Mouse (Mus musculus): ENCODE data around the gene Maml3. TPM values are rescaled to one million over a fixed set of nuclear protein-coding genes. Genes with fewer than 3 reads are reported as not detected.

Gene Maml3
- total and polyA plus RNA-seq, 3 experiments = 0.81 to 1.8 (median 0.98) TPM

DNA sequence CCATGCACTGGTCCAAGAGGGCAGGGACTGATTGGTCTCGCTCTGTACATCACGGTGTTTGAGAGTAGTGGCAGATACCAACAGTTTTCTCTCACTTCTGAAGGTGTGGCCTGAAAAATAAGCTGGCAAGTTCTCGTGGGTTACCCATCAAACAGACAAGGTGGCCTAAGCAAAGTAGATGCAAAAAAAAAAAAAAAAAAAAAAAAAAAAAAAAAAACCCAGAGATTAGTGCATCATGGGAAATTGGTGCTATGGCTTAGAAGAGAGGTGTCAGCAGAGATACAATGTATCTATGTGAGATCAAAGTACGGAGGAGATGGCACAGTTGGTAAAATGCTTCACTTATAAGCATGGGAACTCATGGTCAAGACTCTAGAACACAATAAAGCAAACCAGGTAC, 229.2 kb downstream of the Maml3 start:
- in situ Hi-C loops (cut with MboI; ENCODE audit: low pct_ligation_motif_present, low pct_unique_long_range_greater_than_20kb, low sequenced_read_pairs) = no loop called here
- no peak overlapping the region for H3K4me2 ChIP-seq (ENCODE audit: insufficient read depth, low read depth, poor library complexity, severe bottlenecking)
- H3K27ac ChIP-seq (ENCODE audit: insufficient read depth, low read depth) = no peak overlapping the region
- H3K36me3 ChIP-seq (replicated peaks in 1 of 2; ENCODE audit: control insufficient read depth in 1 of 2, insufficient read depth in 1 of 2, low read length in 1 of 2) = no peaks in the 10 kb centered on the region
- H3K9me3 ChIP-seq (replicated peaks; ENCODE audit: low read length) = no peaks in the 10 kb centered on the region
- H3K9ac ChIP-seq (ENCODE audit: insufficient read depth, low read depth) = no peak overlapping the region
- H3K79me2 ChIP-seq (replicated peaks; ENCODE audit: control insufficient read depth, extremely low read depth, insufficient read depth, poor library complexity, severe bottlenecking) = no peaks in the 10 kb centered on the region
- H3K27me3 ChIP-seq (replicated peaks) = no peaks in the 10 kb centered on the region
- dilution Hi-C loops (cut with MboI; ENCODE audit: extremely low pct_ligation_motif_present, extremely low pct_unique_long_range_greater_than_20kb, low sequenced_read_pairs) = no loop called here
- TF ChIP-seq ZNF384 (IDR thresholded peaks at IDR 0.05; ENCODE audit: low read depth, low read length) (peak; percentile 85), MYC (IDR thresholded peaks at IDR 0.05; ENCODE audit: low read depth, low read length) (no peak)
- H3K4me1 ChIP-seq (ENCODE audit: control insufficient read depth in 1 of 2, insufficient read depth in 2 of 2) = peaks cover 0 to 14% of the 10 kb centered on the region in 2 experiments; a peak in 2 of 4 replicates
- DNase-seq (ENCODE audit: extremely low read depth) = no peak
- H3K4me3 ChIP-seq (replicated peaks in 1 of 3; ENCODE audit: low read depth in 2 of 3, low read length in 2 of 3, poor library complexity in 1 of 3) = no peak overlapping the region

DNA sequence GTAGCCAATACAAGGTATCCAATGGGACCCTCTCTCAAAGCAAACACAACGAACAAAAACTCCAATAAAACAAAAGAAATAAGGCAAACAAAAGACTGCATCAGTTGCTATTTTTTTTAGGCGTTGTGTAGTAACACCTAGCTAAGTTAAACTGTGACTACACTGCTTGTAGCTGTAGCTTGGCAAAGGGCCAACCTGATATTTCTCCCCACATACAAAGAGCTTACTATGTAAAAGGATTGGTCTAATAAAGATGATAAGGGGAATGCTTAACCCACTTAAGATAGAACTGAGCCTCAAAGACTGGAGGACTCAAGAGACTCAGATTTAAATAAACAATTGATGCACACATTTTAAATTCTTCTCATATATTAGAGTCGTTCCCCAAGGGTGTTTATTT, 230.6 kb downstream of the Maml3 start:
- dilution Hi-C loops (cut with MboI; ENCODE audit: extremely low pct_ligation_motif_present, extremely low pct_unique_long_range_greater_than_20kb, low sequenced_read_pairs) (no loop called here), in situ Hi-C loops (cut with MboI; ENCODE audit: low pct_ligation_motif_present, low pct_unique_long_range_greater_than_20kb, low sequenced_read_pairs) (no loop called here)
- Histone ChIP-seq H3K9me3 (replicated peaks; ENCODE audit: low read length) (no peaks in the 10 kb centered on the region), H3K4me2 (ENCODE audit: insufficient read depth, low read depth, poor library complexity, severe bottlenecking) (no peak overlapping the region), H3K9ac (ENCODE audit: insufficient read depth, low read depth) (no peak overlapping the region), H3K36me3 (replicated peaks in 1 of 2; ENCODE audit: control insufficient read depth in 1 of 2, insufficient read depth in 1 of 2, low read length in 1 of 2) (no peaks in the 10 kb centered on the region), H3K27ac (ENCODE audit: insufficient read depth, low read depth) (no peak overlapping the region), H3K27me3 (replicated peaks) (no peaks in the 10 kb centered on the region), H3K79me2 (replicated peaks; ENCODE audit: control insufficient read depth, extremely low read depth, insufficient read depth, poor library complexity, severe bottlenecking) (no peaks in the 10 kb centered on the region), H3K4me3 (replicated peaks in 1 of 3; ENCODE audit: low read depth in 2 of 3, low read length in 2 of 3, poor library complexity in 1 of 3) (no peak overlapping the region), H3K4me1 (ENCODE audit: control insufficient read depth in 1 of 2, insufficient read depth in 2 of 2) (peaks cover 0 to 14% of the 10 kb centered on the region in 2 experiments; a peak in 2 of 4 replicates)
- TF ChIP-seq NELFE (IDR thresholded peaks at IDR 0.05; ENCODE audit: low read depth, low read length) = no peak
- no peak for TF ChIP-seq RAD21 (IDR thresholded peaks at IDR 0.05; ENCODE audit: low read depth, low read length)
- TF ChIP-seq MEF2A (IDR thresholded peaks at IDR 0.05; ENCODE audit: borderline replicate concordance, low read depth, low read length) = no peak
- no peak for TF ChIP-seq TCF12 (IDR thresholded peaks at IDR 0.05; ENCODE audit: low read depth, low read length)
- no peak for TF ChIP-seq HCFC1 (IDR thresholded peaks at IDR 0.05; ENCODE audit: low read depth, low read length)
- TF ChIP-seq EP300 (IDR thresholded peaks at IDR 0.05; ENCODE audit: low read length) = no peak
- TF ChIP-seq RCOR1 (conservative IDR thresholded peaks at IDR 0.05; ENCODE audit: low read depth, low read length) = no peak
- no peak for DNase-seq (ENCODE audit: extremely low read depth)

DNA sequence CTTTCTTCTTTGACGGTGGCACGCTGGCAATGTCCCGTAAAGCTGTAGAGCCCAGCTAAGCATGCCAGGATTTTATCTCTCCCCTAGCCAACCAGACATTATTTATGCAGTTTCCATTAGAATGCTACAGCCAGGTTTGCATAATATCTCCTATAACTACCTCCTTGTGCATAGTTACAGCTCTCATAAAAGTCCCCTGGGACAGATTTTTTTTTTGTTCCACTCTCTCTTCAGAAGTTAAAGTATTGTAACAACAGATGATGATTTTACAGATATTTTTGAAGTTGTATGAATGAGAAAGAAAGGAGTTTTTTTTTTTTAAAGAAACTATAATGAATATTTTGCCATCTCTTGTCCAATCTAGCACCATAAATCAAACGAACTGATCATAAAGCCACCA, 232.1 kb downstream of the Maml3 start:
- Histone ChIP-seq H3K27me3 (replicated peaks) (no peaks in the 10 kb centered on the region), H3K79me2 (replicated peaks; ENCODE audit: control insufficient read depth, extremely low read depth, insufficient read depth, poor library complexity, severe bottlenecking) (no peaks in the 10 kb centered on the region), H3K9ac (ENCODE audit: insufficient read depth, low read depth) (no peak overlapping the region), H3K4me3 (replicated peaks in 1 of 3; ENCODE audit: low read depth in 2 of 3, low read length in 2 of 3, poor library complexity in 1 of 3) (no peak overlapping the region), H3K36me3 (replicated peaks in 1 of 2; ENCODE audit: control insufficient read depth in 1 of 2, insufficient read depth in 1 of 2, low read length in 1 of 2) (no peaks in the 10 kb centered on the region), H3K9me3 (replicated peaks; ENCODE audit: low read length) (no peaks in the 10 kb centered on the region), H3K27ac (ENCODE audit: insufficient read depth, low read depth) (no peak overlapping the region), H3K4me2 (ENCODE audit: insufficient read depth, low read depth, poor library complexity, severe bottlenecking) (no peak overlapping the region; the same call in 1 of the 2 replicates), H3K4me1 (ENCODE audit: control insufficient read depth in 1 of 2, insufficient read depth in 2 of 2) (peaks cover 0 to 14% of the 10 kb centered on the region in 2 experiments; a peak in 2 of 4 replicates)
- TF ChIP-seq CTCF (conservative IDR thresholded peaks at IDR 0.05 in 1 of 2, IDR thresholded peaks at IDR 0.05 in 1 of 2; ENCODE audit: low read depth in 2 of 2, low read length in 2 of 2) (no peak), POLR2A (IDR thresholded peaks at IDR 0.05; ENCODE audit: low read depth, low read length) (no peak), ZNF384 (IDR thresholded peaks at IDR 0.05; ENCODE audit: low read depth, low read length) (peak; percentile 91)
- in situ Hi-C loops (cut with MboI; ENCODE audit: low pct_ligation_motif_present, low pct_unique_long_range_greater_than_20kb, low sequenced_read_pairs) (no loop called here), dilution Hi-C loops (cut with MboI; ENCODE audit: extremely low pct_ligation_motif_present, extremely low pct_unique_long_range_greater_than_20kb, low sequenced_read_pairs) (no loop called here)
- peak; percentile 45 for DNase-seq (ENCODE audit: extremely low read depth)

Measured in CH12.LX (cell line).